Mouse (Mus musculus) left cerebral cortex, adult 18-20 months (tissue): ENCODE data around the gene Fez2. TPM values are rescaled to one million over a fixed set of nuclear protein-coding genes. Genes with fewer than 3 reads are reported as not detected.

ENCODE experiments used
- DNase-seq, 2 experiments: peaks; one replicate each; pipeline ENCODE4 v3.0.0; 2021 to 2022; ENCODE audit warnings: low spot score in 2 of 2, mixed read lengths in 1 of 2
- total RNA-seq, 2 experiments: library from RNA; stranded (reverse); gene quantifications; 2 replicates each; pipeline ENCODE4 v1.2.3; 2021

Fez2 gene
- total RNA-seq, 2 experiments from 2014 or later, result 37.0 to 37.5 TPM

- DNase-seq, result no peak
Observed at GRCm38 (mm10) chr17:78373174-78373573, 44.8 kb downstream of the Fez2 start.

GRCm38 (mm10) chr17:78370445-78370844 lies 47.5 kb downstream of the Fez2 start:
- no peak for DNase-seq

GRCm38 (mm10) chr17:78368481-78368880 lies 49.5 kb downstream of the Fez2 start:
- no peak for DNase-seq

- no peak for DNase-seq
Observed at GRCm38 (mm10) chr17:78366070-78366469, 51.9 kb downstream of the Fez2 start.

GRCm38 (mm10) chr17:78364555-78365302 lies 53.2 kb downstream of the Fez2 start:
- no peak for DNase-seq

- DNase-seq, result no peak
Observed at GRCm38 (mm10) chr17:78361939-78362728, 55.8 kb downstream of the Fez2 start.

GRCm38 (mm10) chr17:78358251-78358726 lies 59.7 kb downstream of the Fez2 start:
- DNase-seq, result no peak

- no peak for DNase-seq
Observed at GRCm38 (mm10) chr17:78357753-78358152, 60.2 kb downstream of the Fez2 start.

- DNase-seq, result no peak
Observed at GRCm38 (mm10) chr17:78355611-78356010, 62.3 kb downstream of the Fez2 start.

GRCm38 (mm10) chr17:78354871-78355270 lies 63.1 kb downstream of the Fez2 start:
- no peak for DNase-seq

- DNase-seq, result no peak
Observed at GRCm38 (mm10) chr17:78354411-78354810, 63.5 kb downstream of the Fez2 start.

GRCm38 (mm10) chr17:78352500-78352855 lies 65.5 kb downstream of the Fez2 start:
- no peak for DNase-seq

- no peak for DNase-seq
Observed at GRCm38 (mm10) chr17:78351676-78352499, 66.1 kb downstream of the Fez2 start.

- DNase-seq, result no peak
Observed at GRCm38 (mm10) chr17:78347111-78347801, 70.7 kb downstream of the Fez2 start.

- no peak for DNase-seq
Observed at GRCm38 (mm10) chr17:78343688-78344087, 74.3 kb downstream of the Fez2 start.

- DNase-seq, result no peak
Observed at GRCm38 (mm10) chr17:78335250-78335649, 82.7 kb downstream of the Fez2 start.

GRCm38 (mm10) chr17:78333275-78333674 lies 84.7 kb downstream of the Fez2 start:
- DNase-seq, result no peak

- no peak for DNase-seq
Observed at GRCm38 (mm10) chr17:78331438-78331837, 86.5 kb downstream of the Fez2 start.

- DNase-seq, result no peak
Observed at GRCm38 (mm10) chr17:78328287-78328686, 89.7 kb downstream of the Fez2 start.

- no peak for DNase-seq
Observed at GRCm38 (mm10) chr17:78327187-78327586, 90.8 kb downstream of the Fez2 start.

- DNase-seq, result no peak
Observed at GRCm38 (mm10) chr17:78326381-78326780, 91.6 kb downstream of the Fez2 start.
